Mouse (Mus musculus): Measurements from ENCODE around the gene Tmem63c.

- TF ChIP-seq TAL1 (IDR thresholded peaks at IDR 0.05; ENCODE audit: low read length) (no peak), GATA1 (IDR thresholded peaks at IDR 0.05; ENCODE audit: low read length) (no peak)
These were observed 18.3 kb upstream of the Tmem63c start for GRCm38 (mm10) chr12:87002815-87003214.

Data from erythroblast, embryonic 14.5 days (primary cell).